Mouse (Mus musculus): ENCODE data around the gene Blvrb. TPM values are rescaled to one million over a fixed set of nuclear protein-coding genes. Genes with fewer than 3 reads are reported as not detected.
"Not testable (repeated sequence)": the region's sequence is repeated elsewhere in the genome, so short reads cannot be mapped to it uniquely, and the experiment has no call there.

Blvrb gene
- polyA plus RNA-seq, 1 experiment from 2014 or later = 89.7 TPM

DNA sequence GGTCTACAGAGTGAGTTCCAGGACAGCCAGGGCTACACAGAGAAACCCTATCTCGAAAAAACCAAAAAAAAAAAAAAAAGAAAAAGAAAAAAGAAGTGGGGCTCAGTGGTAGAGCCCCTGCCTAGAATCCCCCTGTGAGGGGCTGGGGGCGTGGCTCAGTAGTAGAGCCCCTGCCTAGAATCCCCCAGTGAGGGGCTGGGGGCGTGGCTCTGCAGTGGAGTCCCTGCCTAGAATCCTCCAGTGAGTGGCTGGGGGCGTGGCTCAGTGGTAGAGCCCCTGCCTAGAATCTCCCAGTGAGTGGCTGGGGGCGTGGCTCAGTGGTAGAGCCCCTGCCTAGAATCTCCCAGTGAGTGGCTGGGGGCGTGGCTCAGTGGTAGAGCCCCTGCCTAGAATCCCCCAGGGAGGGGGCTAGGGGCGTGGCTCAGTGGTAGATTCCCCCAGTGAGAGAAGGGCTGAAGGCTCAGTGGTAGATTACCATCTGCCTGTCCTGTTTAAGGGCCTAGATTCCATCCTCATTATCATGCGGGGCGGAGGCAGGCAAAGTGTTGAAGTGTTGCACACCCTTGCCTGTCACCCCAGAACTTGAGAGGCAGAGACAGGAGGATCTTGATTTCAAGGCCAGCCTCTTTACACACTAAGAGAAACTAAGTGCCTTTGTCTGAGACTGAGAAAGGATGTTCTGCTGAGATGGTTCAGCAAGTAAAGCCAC lies 47.0 kb downstream of the Blvrb start:
- not testable (repeated sequence) for H3K9me3 ChIP-seq (ENCODE audit: control insufficient read depth, low read length); H3K4me2 ChIP-seq (ENCODE audit: low read depth, low read length); H3K9ac ChIP-seq (ENCODE audit: low read depth, low read length); H3K4me3 ChIP-seq (ENCODE audit: low read length); H3K27ac ChIP-seq (ENCODE audit: low read length); H3K27me3 ChIP-seq (replicated peaks; ENCODE audit: control insufficient read depth, insufficient read depth, low read length); H3K36me3 ChIP-seq (ENCODE audit: control insufficient read depth, insufficient read depth, low read length); ATAC-seq
- 89% methylated on average over 9 of the region's 9 CpGs for WGBS
- peaks cover 20% of the 10 kb centered on the region for H3K4me1 ChIP-seq (ENCODE audit: control insufficient read depth, insufficient read depth, low read length)

DNA sequence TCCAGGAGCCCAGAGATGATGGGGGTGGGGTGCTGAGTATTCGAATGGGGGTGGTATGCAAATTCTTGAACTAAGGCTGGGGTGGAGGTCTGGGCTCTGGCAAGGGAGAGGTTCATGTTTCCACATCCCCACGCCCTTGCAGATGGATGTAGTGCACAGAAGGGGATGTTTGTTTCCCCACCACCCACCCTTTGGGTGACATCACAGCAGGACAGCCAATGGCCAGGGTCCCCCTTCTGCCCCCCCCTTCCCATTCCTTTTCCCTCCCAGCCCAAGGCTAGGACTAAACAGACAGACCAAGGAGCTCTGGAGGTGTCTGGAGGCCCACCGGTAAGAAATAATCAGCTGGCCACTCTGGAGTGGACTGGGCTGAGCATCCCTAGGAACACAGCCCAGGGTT lies 51.3 kb downstream of the Blvrb start, which contains the start of gene Prx:
Gene Prx, plus strand, starts transcription at position 289 of the 400 bp plus-strand sequence.
- H3K27ac ChIP-seq (ENCODE audit: low read length) = no peak within 1 kb of the TSS
- no peak within 1 kb of the TSS for H3K4me2 ChIP-seq (ENCODE audit: low read depth, low read length)
- H3K9ac ChIP-seq (ENCODE audit: low read depth, low read length) = no peak within 1 kb of the TSS
- H3K4me1 ChIP-seq (ENCODE audit: control insufficient read depth, insufficient read depth, low read length) = no peaks in the 10 kb centered on the region
- no peaks in the 10 kb centered on the region for H3K27me3 ChIP-seq (replicated peaks; ENCODE audit: control insufficient read depth, insufficient read depth, low read length)
- H3K9me3 ChIP-seq (ENCODE audit: control insufficient read depth, low read length) = no peaks in the 10 kb centered on the region
- no peak within 1 kb of the TSS for H3K4me3 ChIP-seq (ENCODE audit: low read length)
- no peak for ATAC-seq
- WGBS = 39% methylated on average over 3 of the region's 3 CpGs
- no peaks in the 10 kb centered on the region for H3K36me3 ChIP-seq (ENCODE audit: control insufficient read depth, insufficient read depth, low read length)

DNA sequence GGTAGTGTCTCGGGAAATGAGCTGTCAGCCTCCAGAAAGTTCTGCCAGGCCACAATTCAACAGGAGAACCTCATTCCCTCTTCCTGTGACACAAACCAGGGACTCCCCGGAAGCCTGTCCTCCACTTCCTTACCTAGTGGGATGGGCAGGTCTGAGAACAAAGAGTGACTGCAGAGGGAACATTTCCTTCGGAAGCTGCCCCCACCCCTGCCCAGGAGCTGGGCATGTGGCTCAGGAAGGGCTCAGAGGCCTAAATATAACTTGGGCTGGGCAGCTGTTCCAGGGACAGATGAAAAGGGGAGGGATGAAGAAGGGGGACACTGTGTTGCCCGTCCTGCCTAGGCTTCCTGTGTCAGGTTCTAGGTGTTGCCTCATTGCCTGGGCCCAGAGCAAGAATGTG lies 53.8 kb downstream of the Blvrb start:
- WGBS = 48% methylated on average over 4 of the region's 4 CpGs
- H3K4me2 ChIP-seq (ENCODE audit: low read depth, low read length) = no peak overlapping the region
- no peaks in the 10 kb centered on the region for H3K9me3 ChIP-seq (ENCODE audit: control insufficient read depth, low read length)
- no peaks in the 10 kb centered on the region for H3K36me3 ChIP-seq (ENCODE audit: control insufficient read depth, insufficient read depth, low read length)
- no peak overlapping the region for H3K27ac ChIP-seq (ENCODE audit: low read length)
- no peak overlapping the region for H3K9ac ChIP-seq (ENCODE audit: low read depth, low read length)
- no peaks in the 10 kb centered on the region for H3K27me3 ChIP-seq (replicated peaks; ENCODE audit: control insufficient read depth, insufficient read depth, low read length)
- ATAC-seq = no peak
- peaks cover 5% of the 10 kb centered on the region for H3K4me1 ChIP-seq (ENCODE audit: control insufficient read depth, insufficient read depth, low read length)
- H3K4me3 ChIP-seq (ENCODE audit: low read length) = no peak overlapping the region

DNA sequence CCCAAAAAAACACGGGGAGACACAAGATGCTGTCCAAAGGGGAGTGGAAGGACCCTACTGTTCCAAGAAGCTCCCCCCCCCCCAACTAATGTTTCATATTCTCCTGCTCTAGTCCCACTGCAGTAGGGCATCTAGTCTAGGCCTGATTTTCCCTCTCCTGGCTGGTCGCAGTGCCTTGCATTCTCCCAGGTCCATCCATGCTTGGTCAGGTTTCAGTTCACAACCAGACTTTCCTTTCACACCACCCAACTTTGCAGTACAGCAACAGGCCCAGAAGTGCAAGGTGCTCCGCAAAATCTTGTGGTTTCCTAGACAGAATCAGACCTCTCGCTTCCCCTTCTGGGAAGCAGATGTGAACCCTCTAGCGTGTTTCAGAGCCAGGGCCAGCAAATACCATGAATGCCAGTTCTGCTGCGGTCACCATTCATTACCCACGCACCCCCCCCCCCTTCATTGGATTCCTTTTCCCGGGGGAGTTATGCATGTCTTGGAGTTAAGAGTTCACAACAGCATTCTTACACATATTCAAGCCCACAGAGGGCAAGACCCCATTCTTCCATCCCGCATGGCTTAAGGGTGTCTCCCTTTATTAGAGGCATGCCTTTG lies 59.1 kb downstream of the Blvrb start:
- Histone ChIP-seq H3K4me3 (ENCODE audit: low read length) (peak overlapping the region; percentile 69), H3K27ac (ENCODE audit: low read length) (peak overlapping the region; percentile 100), H3K9ac (ENCODE audit: low read depth, low read length) (peak overlapping the region; percentile 44), H3K27me3 (replicated peaks; ENCODE audit: control insufficient read depth, insufficient read depth, low read length) (no peaks in the 10 kb centered on the region), H3K4me1 (ENCODE audit: control insufficient read depth, insufficient read depth, low read length) (peaks cover 13% of the 10 kb centered on the region), H3K9me3 (ENCODE audit: control insufficient read depth, low read length) (no peaks in the 10 kb centered on the region), H3K4me2 (ENCODE audit: low read depth, low read length) (peak overlapping the region; percentile 59), H3K36me3 (ENCODE audit: control insufficient read depth, insufficient read depth, low read length) (no peaks in the 10 kb centered on the region)
- no peak for ATAC-seq
- WGBS = 29% methylated on average over 9 of the region's 9 CpGs

DNA sequence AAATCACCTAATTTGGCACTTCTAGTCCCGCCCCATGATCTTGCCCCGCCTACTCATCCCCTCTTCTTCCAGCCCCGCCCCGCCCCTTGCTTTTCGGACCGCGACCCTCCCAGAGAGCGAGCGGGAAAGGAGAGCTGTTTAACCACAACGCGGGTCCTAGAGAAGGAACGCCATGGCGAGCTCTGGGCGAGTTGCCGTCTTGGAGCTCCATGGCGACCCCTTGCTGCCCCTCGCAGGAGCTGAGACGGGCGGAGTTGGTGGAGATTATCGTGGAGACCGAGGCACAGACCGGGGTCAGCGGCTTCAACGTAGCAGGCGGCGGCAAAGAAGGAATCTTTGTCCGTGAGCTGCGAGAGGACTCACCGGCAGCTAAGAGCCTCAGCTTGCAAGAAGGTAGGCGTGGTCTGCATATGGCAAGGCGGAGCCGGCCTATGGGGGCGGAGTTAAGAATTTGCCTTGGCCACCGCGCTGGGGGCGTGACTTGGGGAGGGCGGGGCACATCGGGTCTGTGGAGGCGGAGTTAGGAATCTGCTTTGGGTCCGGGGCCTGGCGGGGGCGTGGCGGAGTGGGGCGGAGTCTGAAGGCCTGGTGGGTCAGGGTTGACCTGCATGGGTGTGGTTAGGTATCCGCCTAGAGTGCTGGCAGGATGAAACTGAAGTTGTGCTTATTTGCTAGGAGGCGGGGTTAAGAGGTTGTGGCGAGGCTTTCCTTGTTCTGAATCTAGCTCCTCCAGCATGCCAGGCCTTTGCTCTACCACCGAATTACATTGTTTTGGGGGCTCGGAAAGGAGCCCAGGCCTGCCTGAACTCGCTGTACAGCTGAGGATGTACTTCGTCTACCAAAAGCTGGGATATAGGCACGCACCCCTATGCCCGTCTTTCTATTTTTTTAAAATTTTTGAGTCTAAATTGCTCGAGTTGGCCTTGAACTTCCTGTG lies 60.2 kb downstream of the Blvrb start:
- Histone ChIP-seq H3K27ac (ENCODE audit: low read length) (peak overlapping the region; percentile 100), H3K9ac (ENCODE audit: low read depth, low read length) (peak overlapping the region; percentile 82), H3K4me3 (ENCODE audit: low read length) (peak overlapping the region; percentile 69), H3K4me1 (ENCODE audit: control insufficient read depth, insufficient read depth, low read length) (peaks cover 13% of the 10 kb centered on the region), H3K9me3 (ENCODE audit: control insufficient read depth, low read length) (no peaks in the 10 kb centered on the region), H3K4me2 (ENCODE audit: low read depth, low read length) (peak overlapping the region; percentile 59), H3K27me3 (replicated peaks; ENCODE audit: control insufficient read depth, insufficient read depth, low read length) (no peaks in the 10 kb centered on the region), H3K36me3 (ENCODE audit: control insufficient read depth, insufficient read depth, low read length) (no peaks in the 10 kb centered on the region)
- WGBS = under 1% methylated on average over 54 of the region's 54 CpGs
- ATAC-seq = peak; percentile 96

DNA sequence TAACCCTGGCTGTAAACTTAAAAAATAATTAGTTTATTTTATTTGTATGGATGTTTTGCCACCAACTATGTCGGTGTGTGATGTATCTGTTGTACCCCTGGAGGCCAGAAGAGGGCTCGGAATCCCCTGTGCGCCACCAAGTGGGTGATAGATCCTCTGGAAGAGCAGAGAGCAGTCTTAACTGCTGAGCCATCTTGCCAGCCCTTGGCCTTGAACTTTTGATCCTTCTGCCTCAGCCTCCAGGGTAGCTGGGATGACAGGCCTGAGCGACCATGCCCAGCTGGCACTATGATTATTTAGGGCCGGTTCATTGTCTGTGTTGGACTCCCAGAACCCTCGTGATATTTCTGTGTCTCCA lies 60.8 kb downstream of the Blvrb start:
- Histone ChIP-seq H3K27ac (ENCODE audit: low read length) (peak overlapping the region; percentile 100), H3K9ac (ENCODE audit: low read depth, low read length) (0 out of 2 replicates have a peak overlapping the region, but pooled peaks have one; percentile 23), H3K9me3 (ENCODE audit: control insufficient read depth, low read length) (no peaks in the 10 kb centered on the region), H3K36me3 (ENCODE audit: control insufficient read depth, insufficient read depth, low read length) (no peaks in the 10 kb centered on the region), H3K4me2 (ENCODE audit: low read depth, low read length) (peak overlapping the region; percentile 59), H3K4me3 (ENCODE audit: low read length) (peak overlapping the region; percentile 69), H3K4me1 (ENCODE audit: control insufficient read depth, insufficient read depth, low read length) (peaks cover 13% of the 10 kb centered on the region), H3K27me3 (replicated peaks; ENCODE audit: control insufficient read depth, insufficient read depth, low read length) (no peaks in the 10 kb centered on the region)
- WGBS = 14% methylated on average over 6 of the region's 6 CpGs
- peak; percentile 79 for ATAC-seq

DNA sequence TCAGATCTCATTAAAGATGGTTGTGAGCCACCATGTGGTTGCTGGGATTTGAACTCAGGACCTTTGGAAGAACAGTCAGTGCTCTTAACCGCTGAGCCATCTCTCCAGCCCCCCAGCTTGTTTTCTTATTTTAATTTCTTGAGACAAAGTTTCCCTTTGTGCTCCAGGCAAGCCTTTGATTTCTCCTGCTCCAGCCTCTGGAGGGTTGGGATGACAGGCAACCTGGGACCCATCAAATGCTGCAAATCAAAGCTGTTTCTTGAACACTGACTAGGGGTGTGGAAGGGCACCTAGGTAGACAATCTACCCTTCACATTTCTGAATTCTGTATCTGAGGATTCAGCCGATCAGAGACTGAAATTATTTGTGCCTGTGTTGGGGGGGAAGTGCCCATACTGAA lies 63.0 kb downstream of the Blvrb start:
- no peaks in the 10 kb centered on the region for H3K9me3 ChIP-seq (ENCODE audit: control insufficient read depth, low read length)
- ATAC-seq = no peak
- H3K4me2 ChIP-seq (ENCODE audit: low read depth, low read length) = no peak overlapping the region
- H3K9ac ChIP-seq (ENCODE audit: low read depth, low read length) = no peak overlapping the region
- WGBS = 92% methylated on average over 2 of the region's 2 CpGs
- no peaks in the 10 kb centered on the region for H3K27me3 ChIP-seq (replicated peaks; ENCODE audit: control insufficient read depth, insufficient read depth, low read length)
- no peaks in the 10 kb centered on the region for H3K36me3 ChIP-seq (ENCODE audit: control insufficient read depth, insufficient read depth, low read length)
- H3K4me1 ChIP-seq (ENCODE audit: control insufficient read depth, insufficient read depth, low read length) = peaks cover 13% of the 10 kb centered on the region
- no peak overlapping the region for H3K4me3 ChIP-seq (ENCODE audit: low read length)
- no peak overlapping the region for H3K27ac ChIP-seq (ENCODE audit: low read length)

DNA sequence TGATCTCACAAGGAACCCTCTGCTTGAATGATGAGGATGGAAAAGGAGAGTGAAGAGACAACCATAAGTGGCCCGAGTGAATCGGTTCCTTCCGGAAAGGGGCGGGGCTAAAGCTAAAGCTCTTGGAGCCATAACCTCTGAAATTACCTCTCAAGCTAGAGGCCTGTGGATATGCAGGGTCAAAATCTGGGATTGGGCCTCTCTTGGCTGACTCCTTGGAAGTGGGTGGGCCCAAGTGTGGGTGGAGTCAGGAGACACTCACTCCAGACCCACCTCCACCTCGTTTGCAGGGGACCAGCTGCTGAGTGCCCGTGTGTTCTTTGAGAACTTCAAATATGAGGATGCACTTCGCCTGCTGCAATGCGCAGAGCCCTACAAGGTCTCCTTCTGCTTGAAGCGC lies 67.2 kb downstream of the Blvrb start:
- no peaks in the 10 kb centered on the region for H3K9me3 ChIP-seq (ENCODE audit: control insufficient read depth, low read length)
- H3K9ac ChIP-seq (ENCODE audit: low read depth, low read length) = no peak overlapping the region
- WGBS = 70% methylated on average over 9 of the region's 9 CpGs
- 0 out of 2 replicates have a peak, but pooled peaks cover 2% of the 10 kb centered on the region for H3K36me3 ChIP-seq (ENCODE audit: control insufficient read depth, insufficient read depth, low read length)
- no peak for ATAC-seq
- no peak overlapping the region for H3K4me3 ChIP-seq (ENCODE audit: low read length)
- H3K27ac ChIP-seq (ENCODE audit: low read length) = no peak overlapping the region
- H3K4me1 ChIP-seq (ENCODE audit: control insufficient read depth, insufficient read depth, low read length) = no peaks in the 10 kb centered on the region
- no peaks in the 10 kb centered on the region for H3K27me3 ChIP-seq (replicated peaks; ENCODE audit: control insufficient read depth, insufficient read depth, low read length)
- H3K4me2 ChIP-seq (ENCODE audit: low read depth, low read length) = no peak overlapping the region
